Mouse (Mus musculus) spleen, adult 2 months (tissue): ENCODE data around the gene Fam168a.

Source experiments
- CTCF ChIP-seq: fragments of 200-500 bp; IDR thresholded peaks from 2 replicates; pipeline ENCODE4 v1.5.1; 2011; ENCODE audit warnings: mild to moderate bottlenecking, inconsistent platforms; ENCODE audit not compliant: insufficient read depth, insufficient read length, insufficient replicate concordance; ENCODE audit errors: extremely low read depth
- POLR2A ChIP-seq: fragments of 200-500 bp; IDR thresholded peaks from 2 replicates; pipeline ENCODE4 v1.6.1; 2011; ENCODE audit warnings: low read depth, low read length, inconsistent platforms

GRCm38 (mm10) chr7:100678052-100678451, 28.4 kb upstream of the Fam168a start:
- TF ChIP-seq CTCF (no peak), POLR2A (no peak)
